Mouse (Mus musculus): ENCODE data around the gene Pinlyp. TPM values are rescaled to one million over a fixed set of nuclear protein-coding genes. Genes with fewer than 3 reads are reported as not detected.

Pinlyp gene
- total and polyA plus RNA-seq, 3 experiments: 6.1 to 17.3 (median 6.6) TPM

DNA sequence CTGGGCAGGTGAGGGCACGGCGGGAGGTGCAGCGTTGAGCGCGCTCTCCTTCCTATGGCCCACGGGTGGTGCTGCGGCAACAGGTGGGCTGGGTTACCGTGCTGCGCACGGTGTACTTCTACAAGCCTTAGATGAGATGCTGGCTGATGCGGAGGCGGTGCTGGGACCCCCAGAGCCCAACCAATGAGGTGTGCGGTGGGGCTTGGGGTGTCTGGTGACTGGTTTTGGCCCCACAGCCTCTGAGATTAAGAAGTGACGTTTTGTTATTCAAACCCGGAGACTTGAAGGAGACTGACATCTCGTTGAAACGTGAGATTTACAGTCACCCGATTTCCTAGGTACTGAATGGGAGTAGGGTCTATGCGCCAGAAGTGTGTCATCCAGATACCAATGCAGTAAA, 11.6 kb downstream of the Pinlyp start:
- Histone ChIP-seq H3K9me3 (replicated peaks; ENCODE audit: low read length) (no peaks in the 10 kb centered on the region), H3K79me2 (replicated peaks; ENCODE audit: control insufficient read depth, extremely low read depth, insufficient read depth, poor library complexity, severe bottlenecking) (peaks cover 4% of the 10 kb centered on the region; the same call in 1 of the 2 replicates), H3K27ac (ENCODE audit: insufficient read depth, low read depth) (no peak overlapping the region), H3K9ac (ENCODE audit: insufficient read depth, low read depth) (no peak overlapping the region), H3K27me3 (replicated peaks) (no peaks in the 10 kb centered on the region), H3K4me3 (replicated peaks in 1 of 3; ENCODE audit: low read depth in 2 of 3, low read length in 2 of 3, poor library complexity in 1 of 3) (no peak overlapping the region), H3K4me2 (ENCODE audit: insufficient read depth, low read depth, poor library complexity, severe bottlenecking) (no peak overlapping the region), H3K36me3 (replicated peaks in 1 of 2; ENCODE audit: control insufficient read depth in 1 of 2, insufficient read depth in 1 of 2, low read length in 1 of 2) (peaks cover 20 to 37% of the 10 kb centered on the region in 2 experiments), H3K4me1 (ENCODE audit: control insufficient read depth in 1 of 2, insufficient read depth in 2 of 2) (peaks cover 3 to 49% of the 10 kb centered on the region in 2 experiments)
- TF ChIP-seq IRF4 (IDR thresholded peaks at IDR 0.05; ENCODE audit: low read depth, low read length) (no peak), SMC3 (IDR thresholded peaks at IDR 0.05; ENCODE audit: low read depth, low read length) (no peak), ZKSCAN1 (IDR thresholded peaks at IDR 0.05; ENCODE audit: borderline replicate concordance, low read depth, low read length) (no peak), MXI1 (IDR thresholded peaks at IDR 0.05; ENCODE audit: low read depth, low read length) (no peak), NRF1 (IDR thresholded peaks at IDR 0.05; ENCODE audit: low read depth, low read length) (no peak), ETS1 (conservative IDR thresholded peaks at IDR 0.05; ENCODE audit: low read depth, low read length) (no peak), NELFE (IDR thresholded peaks at IDR 0.05; ENCODE audit: low read depth, low read length) (no peak), JUND (conservative IDR thresholded peaks at IDR 0.05; ENCODE audit: low read depth, low read length) (no peak), USF1 (IDR thresholded peaks at IDR 0.05; ENCODE audit: low read depth, low read length) (no peak), KAT2A (IDR thresholded peaks at IDR 0.05; ENCODE audit: insufficient replicate concordance, low read length) (no peak), POLR2AphosphoS2 (IDR thresholded peaks at IDR 0.05; ENCODE audit: low read depth, low read length) (no peak), MAFK (IDR thresholded peaks at IDR 0.05; ENCODE audit: insufficient replicate concordance, low read length) (no peak), MEF2A (IDR thresholded peaks at IDR 0.05; ENCODE audit: borderline replicate concordance, low read depth, low read length) (no peak)
- dilution Hi-C loops (cut with MboI; ENCODE audit: extremely low pct_ligation_motif_present, extremely low pct_unique_long_range_greater_than_20kb, low sequenced_read_pairs): no loop called here
- DNase-seq (ENCODE audit: extremely low read depth): no peak
- in situ Hi-C loops (cut with MboI; ENCODE audit: low pct_ligation_motif_present, low pct_unique_long_range_greater_than_20kb, low sequenced_read_pairs): loop anchor here (5.0 to 10.0 kb wide), 3 partner anchors 33 to 110 kb away; no protein-coding TSS in a partner anchor

DNA sequence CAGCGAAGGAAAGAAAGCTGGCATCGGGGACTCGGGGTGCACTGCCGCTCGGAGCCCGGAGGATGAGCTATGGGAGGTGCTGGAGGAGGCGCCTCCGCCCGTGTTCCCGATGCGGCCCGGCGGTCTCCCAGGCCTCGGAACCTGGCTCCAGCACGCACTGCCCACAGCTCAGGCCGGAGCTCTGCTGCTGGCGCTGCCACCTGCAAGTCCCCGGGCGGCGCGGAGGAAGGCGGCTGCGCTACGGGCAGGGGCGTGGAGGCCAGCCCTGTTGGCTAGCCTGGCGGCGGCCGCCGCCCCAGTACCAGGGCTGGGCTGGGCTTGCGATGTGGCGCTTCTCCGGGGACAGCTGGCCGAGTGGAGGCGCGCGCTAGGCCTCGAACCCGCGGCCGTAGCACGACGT, 12.1 kb downstream of the Pinlyp start:
- no peak for TF ChIP-seq SMC3 (IDR thresholded peaks at IDR 0.05; ENCODE audit: low read depth, low read length)
- TF ChIP-seq TCF12 (IDR thresholded peaks at IDR 0.05; ENCODE audit: low read depth, low read length): no peak
- TF ChIP-seq CTCF (conservative IDR thresholded peaks at IDR 0.05 in 1 of 2, IDR thresholded peaks at IDR 0.05 in 1 of 2; ENCODE audit: low read depth in 2 of 2, low read length in 2 of 2): no peak
- TF ChIP-seq KAT2A (IDR thresholded peaks at IDR 0.05; ENCODE audit: insufficient replicate concordance, low read length): no peak
- TF ChIP-seq SIN3A (IDR thresholded peaks at IDR 0.05; ENCODE audit: low read length): no peak
- TF ChIP-seq POLR2AphosphoS2 (IDR thresholded peaks at IDR 0.05; ENCODE audit: low read depth, low read length): no peak
- TF ChIP-seq MAX (IDR thresholded peaks at IDR 0.05; ENCODE audit: low read length): no peak
- TF ChIP-seq MXI1 (IDR thresholded peaks at IDR 0.05; ENCODE audit: low read depth, low read length): no peak
- TF ChIP-seq MEF2A (IDR thresholded peaks at IDR 0.05; ENCODE audit: borderline replicate concordance, low read depth, low read length): no peak
- no peak for TF ChIP-seq RAD21 (IDR thresholded peaks at IDR 0.05; ENCODE audit: low read depth, low read length)
- no peak for TF ChIP-seq ZC3H11A (IDR thresholded peaks at IDR 0.05; ENCODE audit: low read depth, low read length)
- no peak for TF ChIP-seq USF2 (conservative IDR thresholded peaks at IDR 0.05; ENCODE audit: low read depth, low read length)
- no peak for TF ChIP-seq PAX5 (IDR thresholded peaks at IDR 0.05; ENCODE audit: low read length)
- no peak for TF ChIP-seq CHD2 (IDR thresholded peaks at IDR 0.05; ENCODE audit: low read length)
- no peak for TF ChIP-seq GABPA (IDR thresholded peaks at IDR 0.05; ENCODE audit: insufficient replicate concordance, low read depth, low read length)
- no peak for TF ChIP-seq BHLHE40 (IDR thresholded peaks at IDR 0.05; ENCODE audit: low read depth, low read length)
- no peaks in the 10 kb centered on the region for H3K9me3 ChIP-seq (replicated peaks; ENCODE audit: low read length)
- in situ Hi-C loops (cut with MboI; ENCODE audit: low pct_ligation_motif_present, low pct_unique_long_range_greater_than_20kb, low sequenced_read_pairs): loop anchor here (5.0 to 10.0 kb wide), 3 partner anchors 33 to 111 kb away; no protein-coding TSS in a partner anchor
- H3K27ac ChIP-seq (ENCODE audit: insufficient read depth, low read depth): no peak overlapping the region
- dilution Hi-C loops (cut with MboI; ENCODE audit: extremely low pct_ligation_motif_present, extremely low pct_unique_long_range_greater_than_20kb, low sequenced_read_pairs): no loop called here
- H3K27me3 ChIP-seq (replicated peaks): no peaks in the 10 kb centered on the region
- no peak overlapping the region for H3K4me2 ChIP-seq (ENCODE audit: insufficient read depth, low read depth, poor library complexity, severe bottlenecking)
- DNase-seq (ENCODE audit: extremely low read depth): no peak
- peaks cover 5 to 54% of the 10 kb centered on the region in 2 experiments for H3K4me1 ChIP-seq (ENCODE audit: control insufficient read depth in 1 of 2, insufficient read depth in 2 of 2)
- peaks cover 20 to 37% of the 10 kb centered on the region in 2 experiments for H3K36me3 ChIP-seq (replicated peaks in 1 of 2; ENCODE audit: control insufficient read depth in 1 of 2, insufficient read depth in 1 of 2, low read length in 1 of 2)
- H3K9ac ChIP-seq (ENCODE audit: insufficient read depth, low read depth): no peak overlapping the region
- no peak overlapping the region for H3K4me3 ChIP-seq (replicated peaks in 1 of 3; ENCODE audit: low read depth in 2 of 3, low read length in 2 of 3, poor library complexity in 1 of 3)
- peaks cover 4% of the 10 kb centered on the region; the same call in 1 of the 2 replicates for H3K79me2 ChIP-seq (replicated peaks; ENCODE audit: control insufficient read depth, extremely low read depth, insufficient read depth, poor library complexity, severe bottlenecking)

Measured in CH12.LX (cell line).